Mouse (Mus musculus) embryonic facial prominence, embryonic 11.5 days (tissue): Measurements from ENCODE around the gene Dach2. TPM values are rescaled to one million over a fixed set of nuclear protein-coding genes. Genes with fewer than 3 reads are reported as not detected.

ENCODE experiments used
- ATAC-seq: fragments of 200-750 bp; cut with Nextera tagmentation; replicated peaks from 2 replicates; pipeline ENCODE4 v1.8.0; 2017; ENCODE audit warnings: low read depth; ENCODE audit not compliant: insufficient number of reproducible peaks, low FRiP score, low TSS enrichment
- DNase-seq: peaks from one replicate; pipeline ENCODE4 v3.0.0-alpha.2; 2015; ENCODE audit warnings: low spot score
- H3K27ac ChIP-seq: fragments of 300-500 bp; sonication (generic); replicated peaks from 2 replicates; pipeline ENCODE4 v1.5.1; 2014; ENCODE audit warnings: mild to moderate bottlenecking, low read depth, low read length, control low read depth
- H3K27me3 ChIP-seq: fragments of 300-500 bp; sonication (generic); 2 replicates; pipeline ENCODE4 v1.6.1; 2014; ENCODE audit warnings: mild to moderate bottlenecking, low read length, moderate library complexity, mixed read lengths; ENCODE audit not compliant: control insufficient read depth, insufficient read depth
- H3K36me3 ChIP-seq: fragments of 300-500 bp; sonication (generic); replicated peaks from 2 replicates; pipeline ENCODE4 v1.6.1; 2014; ENCODE audit warnings: low read depth, mild to moderate bottlenecking, low read length, moderate library complexity, mixed read lengths; ENCODE audit not compliant: control insufficient read depth, insufficient read depth
- H3K4me1 ChIP-seq: fragments of 300-500 bp; sonication (generic); 2 replicates; pipeline ENCODE4 v1.6.1; 2014; ENCODE audit warnings: low read length, mixed read lengths; ENCODE audit not compliant: control insufficient read depth, insufficient read depth
- H3K4me2 ChIP-seq: fragments of 300-500 bp; sonication (generic); 2 replicates; pipeline ENCODE4 v1.6.1; 2014; ENCODE audit warnings: low read depth, mild to moderate bottlenecking, control low read depth, low read length, moderate library complexity
- H3K4me3 ChIP-seq: fragments of 300-500 bp; sonication (generic); 2 replicates; pipeline ENCODE4 v1.5.1; 2014; ENCODE audit warnings: low read depth, low read length, control low read depth
- H3K9ac ChIP-seq: fragments of 300-500 bp; sonication (generic); replicated peaks from 2 replicates; pipeline ENCODE4 v1.6.1; 2014; ENCODE audit warnings: mild to moderate bottlenecking, control low read depth, low read length
- H3K9me3 ChIP-seq: fragments of 300-500 bp; sonication (generic); replicated peaks from 2 replicates; pipeline ENCODE4 v1.6.1; 2016; ENCODE audit warnings: mild to moderate bottlenecking, low read length, inconsistent platforms, mixed read lengths; ENCODE audit not compliant: control insufficient read depth
- WGBS: fragments of 180-500 bp; shearing (Covaris S2); extraction: QIAGEN DNeasy Blood & Tissue Kit; methylation state at CpG from one replicate; pipeline ENCODE4 v1.1.7; 2014; 5-methylcytosine and 5-hydroxymethylcytosine counted together
- polyA plus RNA-seq: library from polyadenylated mRNA; unstranded; fragments of >200 nt; fragmentation: Nextera tagmentation; extraction: Ambion mirVana; gene quantifications from 2 replicates; pipeline ENCODE4 v1.2.1, GENCODE M21; 2014

Dach2 gene
- polyA plus RNA-seq, 1 experiment from 2014 or later = 6.8 TPM

GRCm38 (mm10) chrX:113747122-113747521 lies 449.8 kb downstream of the Dach2 start:
- Histone ChIP-seq H3K36me3 (no peaks in the 10 kb centered on the region), H3K4me1 (no peaks in the 10 kb centered on the region), H3K4me2 (no peak overlapping the region), H3K27me3 (no peaks in the 10 kb centered on the region), H3K27ac (no peak overlapping the region), H3K9me3 (no peaks in the 10 kb centered on the region), H3K4me3 (no peak overlapping the region), H3K9ac (no peak overlapping the region)
- DNase-seq (no peak), ATAC-seq (no peak)

GRCm38 (mm10) chrX:113792264-113792663 lies 495.0 kb downstream of the Dach2 start:
- Histone ChIP-seq H3K36me3 (no peaks in the 10 kb centered on the region), H3K4me3 (no peak overlapping the region), H3K4me2 (no peak overlapping the region), H3K4me1 (no peaks in the 10 kb centered on the region), H3K9ac (no peak overlapping the region), H3K27ac (no peak overlapping the region), H3K27me3 (no peaks in the 10 kb centered on the region), H3K9me3 (no peaks in the 10 kb centered on the region)
- 36% methylated on average over 1 of the region's 1 CpGs for WGBS
- DNase-seq (peak; percentile 2), ATAC-seq (no peak)

DNA sequence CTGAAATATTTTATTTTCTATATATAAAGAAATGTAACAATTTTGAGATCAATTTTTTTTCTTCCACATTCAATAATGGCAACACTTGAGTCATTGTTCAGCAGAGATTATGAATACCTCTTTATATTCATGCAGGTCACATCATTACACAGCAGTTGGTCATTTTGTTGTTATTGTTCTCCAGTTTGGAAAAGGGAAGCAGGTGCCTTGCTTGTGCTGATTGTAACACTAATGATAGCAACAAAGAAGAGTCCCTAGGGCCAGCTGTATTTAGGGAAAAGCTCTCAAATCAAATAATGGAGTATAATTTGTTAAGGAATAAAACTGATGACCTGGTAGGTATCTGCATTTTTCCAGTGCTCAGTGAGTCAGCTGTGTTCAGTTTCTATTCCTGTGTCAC lies 513.1 kb downstream of the Dach2 start:
- no peak for ATAC-seq
- Histone ChIP-seq H3K4me3 (no peak overlapping the region), H3K9ac (no peak overlapping the region), H3K27ac (no peak overlapping the region), H3K36me3 (no peaks in the 10 kb centered on the region), H3K4me1 (no peaks in the 10 kb centered on the region), H3K27me3 (no peaks in the 10 kb centered on the region), H3K9me3 (no peaks in the 10 kb centered on the region), H3K4me2 (no peak overlapping the region)
- DNase-seq = no peak

DNA sequence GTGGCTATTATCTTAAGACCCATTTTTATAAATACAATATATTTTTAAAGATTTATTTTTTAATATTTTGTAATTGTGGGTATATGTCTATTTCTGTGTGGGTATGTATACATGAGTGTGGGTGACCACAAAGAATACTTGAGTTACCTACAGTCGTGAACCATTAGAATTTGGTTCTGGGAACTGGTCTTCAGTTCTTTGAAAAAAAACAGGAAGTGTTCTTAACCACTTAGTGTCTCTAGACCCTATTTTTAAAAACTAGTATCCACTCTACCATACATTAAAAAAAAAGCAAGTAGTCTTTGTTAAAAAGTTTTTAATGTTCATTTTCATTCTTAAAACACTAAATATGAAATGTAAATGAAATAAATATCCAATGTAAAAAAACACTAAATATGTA lies 529.5 kb downstream of the Dach2 start:
- Histone ChIP-seq H3K27me3 (no peaks in the 10 kb centered on the region), H3K4me3 (no peak overlapping the region), H3K36me3 (no peaks in the 10 kb centered on the region), H3K4me2 (no peak overlapping the region), H3K9ac (no peak overlapping the region), H3K9me3 (no peaks in the 10 kb centered on the region), H3K27ac (no peak overlapping the region), H3K4me1 (no peaks in the 10 kb centered on the region)
- DNase-seq = no peak
- ATAC-seq = no peak
- WGBS = 68% methylated on average over 1 of the region's 1 CpGs

DNA sequence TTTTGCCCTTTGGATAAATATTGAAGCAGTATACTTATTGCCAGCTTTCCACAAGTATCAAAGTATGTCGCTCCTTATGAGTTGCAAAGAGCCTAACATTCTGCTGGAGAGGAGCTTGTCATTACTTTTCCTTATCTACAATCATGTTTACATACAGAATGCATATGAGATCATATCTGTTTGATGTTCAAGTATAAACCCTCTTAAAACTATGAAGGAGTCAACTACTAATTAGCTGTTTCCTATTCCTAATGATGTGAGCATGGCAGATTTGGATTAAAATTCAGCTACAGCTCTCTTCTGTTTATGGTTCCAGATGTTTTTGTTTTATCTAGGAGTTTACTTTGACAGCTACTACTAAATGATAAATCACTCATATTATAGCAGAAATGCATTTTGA lies 535.8 kb downstream of the Dach2 start:
- Histone ChIP-seq H3K36me3 (no peaks in the 10 kb centered on the region), H3K27me3 (no peaks in the 10 kb centered on the region), H3K4me3 (no peak overlapping the region), H3K9me3 (no peaks in the 10 kb centered on the region), H3K9ac (no peak overlapping the region), H3K4me1 (no peaks in the 10 kb centered on the region), H3K27ac (no peak overlapping the region), H3K4me2 (no peak overlapping the region)
- DNase-seq = no peak
- WGBS = 93% methylated on average over 1 of the region's 1 CpGs
- no peak for ATAC-seq

DNA sequence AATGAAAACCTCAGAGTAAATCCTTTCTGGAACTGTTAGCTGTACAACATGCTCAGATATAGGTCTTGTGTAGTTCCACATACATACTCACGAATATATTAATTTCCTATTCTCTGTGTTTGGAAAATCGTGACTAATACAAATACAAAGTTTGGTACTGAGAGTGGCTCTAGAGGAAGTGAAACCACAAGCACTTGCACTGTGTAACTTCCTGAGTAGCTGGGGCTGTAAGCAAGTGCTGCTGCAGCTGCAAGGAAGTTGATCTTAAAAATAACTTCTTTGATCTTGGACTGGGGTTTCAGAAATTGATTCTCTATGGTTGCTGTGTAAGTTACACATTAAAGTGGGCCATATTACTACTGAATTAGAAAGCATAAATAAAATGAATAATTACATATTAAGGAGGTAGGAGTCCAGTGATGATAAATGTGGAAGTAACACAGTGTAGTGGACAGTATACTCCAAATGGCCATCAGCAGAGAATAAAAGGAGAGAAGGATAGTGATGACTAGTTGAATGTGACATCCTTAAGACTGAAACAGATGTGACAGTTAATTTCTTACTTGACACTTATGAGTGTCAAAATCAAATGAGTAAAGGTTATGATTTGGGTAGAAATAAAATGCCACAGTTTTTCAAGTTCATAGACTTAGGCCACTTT lies 570.7 kb downstream of the Dach2 start:
- ATAC-seq (no peak), DNase-seq (no peak)
- Histone ChIP-seq H3K27me3 (no peaks in the 10 kb centered on the region), H3K4me2 (no peak overlapping the region), H3K4me3 (no peak overlapping the region), H3K4me1 (no peaks in the 10 kb centered on the region), H3K36me3 (no peaks in the 10 kb centered on the region), H3K9ac (no peak overlapping the region), H3K9me3 (no peaks in the 10 kb centered on the region), H3K27ac (no peak overlapping the region)
- 56% methylated on average over 2 of the region's 2 CpGs for WGBS

Other genes with a start within 250 kb of the Dach2 start
- gene Chm, start 112.0 kb upstream of the Dach2 start, polyA plus RNA-seq = 18.5 and 20.4 TPM in 2 replicates